Mouse (Mus musculus) embryonic fibroblast, embryonic 13.5 days (primary cell): ENCODE data around the gene Pet117.

ENCODE experiments used
- CTCF ChIP-seq: IDR thresholded peaks from 2 replicates; pipeline ENCODE4 v1.5.1; 2011; ENCODE audit warnings: mild to moderate bottlenecking, control low read depth, low read length, moderate library complexity, borderline replicate concordance; ENCODE audit not compliant: insufficient read depth
- POLR2A ChIP-seq: IDR thresholded peaks from 2 replicates; pipeline ENCODE4 v1.6.1; 2011; ENCODE audit warnings: low read depth, mild to moderate bottlenecking, control low read depth, low read length, moderate library complexity

DNA sequence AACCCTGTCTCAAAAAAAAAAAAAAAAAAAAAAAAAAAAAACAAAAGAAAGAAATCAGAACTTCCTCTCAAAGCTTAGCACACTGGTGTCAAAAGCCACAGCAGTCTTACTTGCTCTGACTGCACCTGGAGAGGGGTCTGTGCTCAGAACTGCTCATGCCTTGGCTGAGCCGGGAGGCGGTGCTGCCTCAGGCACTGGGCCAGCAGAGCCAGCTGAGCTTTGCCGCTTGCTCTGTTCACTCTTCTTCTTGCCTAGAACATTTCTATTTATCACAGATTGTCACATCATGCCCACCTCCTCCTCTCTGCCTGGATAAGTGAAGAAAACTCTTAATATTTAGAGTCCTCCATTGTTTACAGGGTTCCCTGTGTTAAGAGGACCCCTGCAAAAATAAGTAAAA is 41.8 kb downstream of the Pet117 start:
- TF ChIP-seq POLR2A (no peak), CTCF (no peak)
